Mouse (Mus musculus) adipocyte (in vitro differentiated cells): Measurements from ENCODE around the gene Fam83d.
"Not testable (repeated sequence)": the region's sequence is repeated elsewhere in the genome, so short reads cannot be mapped to it uniquely, and the experiment has no call there.

Experiments used
- DNase-seq: peaks from one replicate; pipeline ENCODE4 v3.0.0-alpha.2; 2016; ENCODE audit warnings: low spot score

Gene Fam83d

DNA sequence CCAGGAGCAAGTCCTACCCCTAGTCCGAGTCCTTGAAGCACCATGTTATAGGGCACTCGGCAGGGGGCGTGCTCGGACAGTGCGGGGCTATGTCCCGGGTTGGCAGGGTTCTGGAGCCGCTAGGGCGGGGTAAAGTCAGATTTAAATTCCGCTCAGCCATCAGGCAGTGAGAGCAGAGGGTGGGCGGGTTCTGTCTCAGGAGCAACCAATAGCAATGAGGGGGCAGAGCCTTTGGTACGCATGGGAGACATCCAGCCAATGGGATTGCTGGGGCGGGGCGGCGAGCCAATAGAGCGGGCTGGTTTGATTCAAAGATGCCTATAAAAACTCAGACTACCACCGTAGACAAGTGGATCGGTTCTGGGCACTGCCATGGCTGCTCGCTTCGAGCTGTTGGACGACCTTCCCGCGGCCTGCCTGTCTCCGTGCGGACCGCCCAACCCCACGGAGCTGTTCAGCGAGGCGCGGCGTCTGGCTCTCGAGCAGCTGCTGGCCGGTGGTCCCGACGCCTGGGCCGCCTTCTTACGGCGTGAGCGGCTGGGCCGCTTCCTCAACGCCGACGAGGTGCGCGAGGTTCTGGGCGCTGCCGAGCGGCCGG is at the start of gene Fam83d:
Gene Fam83d, plus strand, starts transcription at position 352 of the 598 bp plus-strand sequence.
- DNase-seq: peak; percentile 96

- DNase-seq: no peak
Measured at GRCm38 (mm10) chr2:158718816-158719549, 48.9 kb upstream of the Fam83d start.

GRCm38 (mm10) chr2:158720715-158721370 is 47.0 kb upstream of the Fam83d start:
- DNase-seq: no peak

- no peak for DNase-seq
Measured at GRCm38 (mm10) chr2:158721481-158721880, 46.4 kb upstream of the Fam83d start.

DNA sequence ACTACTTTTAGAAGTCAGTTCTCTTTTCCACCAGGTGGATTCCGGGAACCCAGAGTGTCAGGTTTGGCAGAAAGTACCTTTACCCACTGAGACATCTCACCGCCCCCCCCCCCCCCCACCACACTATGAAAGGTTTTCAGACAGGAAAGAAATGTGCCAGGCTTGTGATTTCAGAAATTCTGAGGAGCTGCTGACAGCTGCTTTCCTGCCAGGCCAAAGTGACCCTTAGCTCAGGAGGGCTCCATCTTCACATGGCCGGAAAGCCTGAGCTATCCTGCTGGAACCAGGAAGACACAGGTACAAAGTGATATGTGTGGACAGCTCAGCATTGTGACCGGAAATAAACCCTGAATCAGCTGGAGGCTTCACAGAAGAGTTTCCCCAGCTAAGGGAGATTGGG is 45.8 kb upstream of the Fam83d start:
- no peak for DNase-seq

GRCm38 (mm10) chr2:158722991-158723551 is 44.8 kb upstream of the Fam83d start:
- no peak for DNase-seq

GRCm38 (mm10) chr2:158723806-158724205 is 44.1 kb upstream of the Fam83d start:
- DNase-seq: no peak

- DNase-seq: no peak
Measured at GRCm38 (mm10) chr2:158726252-158726651, 41.6 kb upstream of the Fam83d start.

GRCm38 (mm10) chr2:158728061-158728815 is 39.7 kb upstream of the Fam83d start:
- peak; percentile 35 for DNase-seq

GRCm38 (mm10) chr2:158730896-158731295 is 37.0 kb upstream of the Fam83d start:
- no peak for DNase-seq

DNA sequence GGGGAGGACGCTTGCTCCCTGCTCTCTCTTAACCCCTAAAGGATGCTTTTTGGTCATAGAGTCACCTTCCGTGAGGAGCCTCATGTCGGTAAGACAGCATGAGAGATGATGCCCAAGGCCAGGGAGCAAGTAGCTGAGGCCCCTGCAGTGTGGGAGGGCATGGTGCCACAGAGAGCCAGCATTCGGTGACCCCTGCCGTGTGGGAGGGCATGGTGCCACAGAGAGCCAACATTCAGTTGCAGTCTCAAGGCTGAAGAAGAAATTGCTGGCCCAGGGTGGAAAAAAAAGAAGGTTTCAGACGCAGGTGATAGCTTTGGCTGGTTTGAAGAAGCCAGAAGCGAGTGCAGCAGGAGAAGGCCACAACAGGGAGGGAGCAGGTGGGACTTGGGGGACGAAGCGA is 35.4 kb upstream of the Fam83d start:
- no peak for DNase-seq

GRCm38 (mm10) chr2:158733136-158733535 is 34.8 kb upstream of the Fam83d start:
- no peak for DNase-seq

GRCm38 (mm10) chr2:158733914-158734313 is 34.0 kb upstream of the Fam83d start:
- DNase-seq: no peak

DNA sequence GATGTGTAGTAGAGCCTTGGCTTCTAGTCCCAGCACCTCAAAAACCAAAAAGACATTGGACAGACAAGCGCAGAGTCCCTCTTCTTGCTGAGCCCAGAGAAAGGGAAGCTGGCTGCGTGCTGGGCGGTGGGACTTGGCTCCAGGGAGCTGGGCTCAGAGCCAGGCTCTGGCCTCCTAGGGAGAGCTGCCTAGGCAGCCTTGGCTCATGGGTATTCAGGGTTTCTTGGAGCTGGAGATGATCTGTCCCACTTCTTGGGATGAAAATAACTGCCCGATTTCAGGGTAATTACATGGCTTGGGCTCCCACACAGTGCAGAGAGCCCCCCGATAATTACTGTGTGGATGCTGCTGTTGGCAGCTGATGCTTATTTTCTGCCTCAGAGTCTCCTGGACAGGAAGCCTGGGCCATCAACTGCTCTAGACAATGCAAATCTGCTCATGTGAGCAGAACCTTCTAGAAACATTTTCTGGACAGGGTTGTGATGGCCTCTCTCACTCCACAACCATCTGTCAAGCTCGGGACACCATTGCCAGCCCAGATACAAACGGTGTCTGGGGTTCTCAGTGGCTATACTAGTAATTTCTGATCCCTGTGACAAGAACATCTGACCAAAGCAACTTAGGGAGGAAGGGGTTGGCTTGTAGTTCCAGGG is 33.3 kb upstream of the Fam83d start:
- DNase-seq: no peak

DNA sequence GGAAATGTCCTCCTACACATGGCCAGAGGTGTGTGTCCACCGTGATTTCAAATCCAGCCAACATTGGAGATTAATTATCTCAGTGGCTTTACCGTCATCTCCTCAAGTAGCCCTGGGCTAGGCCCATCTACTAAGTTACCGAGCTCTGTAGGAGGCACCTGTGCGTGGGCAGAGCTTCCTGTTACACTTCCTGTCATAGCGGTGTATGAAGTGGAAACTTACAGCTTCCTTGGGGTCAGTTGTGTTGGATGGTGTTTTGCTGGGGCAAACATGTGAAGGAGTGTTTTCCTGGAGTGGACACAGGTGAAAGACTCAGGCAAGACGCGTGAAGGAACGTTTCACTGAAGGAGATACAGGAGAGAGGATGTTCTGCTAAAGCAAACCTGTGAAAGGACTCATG is 32.6 kb upstream of the Fam83d start:
- no peak for DNase-seq

DNA sequence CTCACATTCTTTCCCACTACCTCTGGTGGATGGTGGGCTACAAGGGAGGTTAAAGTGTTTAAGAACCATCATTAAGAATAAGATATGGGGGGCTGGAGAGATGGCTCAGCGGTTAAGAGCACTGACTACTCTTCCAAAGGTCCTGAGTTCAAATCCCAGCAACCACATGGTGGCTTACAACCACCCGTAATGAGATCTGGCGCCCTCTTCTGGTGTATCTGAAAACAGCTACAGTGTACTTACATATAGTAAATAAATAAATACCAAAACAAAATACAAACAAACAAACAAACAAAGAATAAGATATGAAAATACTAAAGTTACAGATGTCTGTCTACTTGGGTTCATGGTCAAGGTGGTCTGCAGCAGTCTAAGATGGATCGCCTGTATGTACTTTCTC is 31.6 kb upstream of the Fam83d start:
- DNase-seq: not testable (repeated sequence)

- no peak for DNase-seq
Measured at GRCm38 (mm10) chr2:158738591-158738990, 29.3 kb upstream of the Fam83d start.

GRCm38 (mm10) chr2:158739113-158739512 is 28.8 kb upstream of the Fam83d start:
- no peak for DNase-seq

GRCm38 (mm10) chr2:158741011-158741501 is 26.8 kb upstream of the Fam83d start:
- no peak for DNase-seq

DNA sequence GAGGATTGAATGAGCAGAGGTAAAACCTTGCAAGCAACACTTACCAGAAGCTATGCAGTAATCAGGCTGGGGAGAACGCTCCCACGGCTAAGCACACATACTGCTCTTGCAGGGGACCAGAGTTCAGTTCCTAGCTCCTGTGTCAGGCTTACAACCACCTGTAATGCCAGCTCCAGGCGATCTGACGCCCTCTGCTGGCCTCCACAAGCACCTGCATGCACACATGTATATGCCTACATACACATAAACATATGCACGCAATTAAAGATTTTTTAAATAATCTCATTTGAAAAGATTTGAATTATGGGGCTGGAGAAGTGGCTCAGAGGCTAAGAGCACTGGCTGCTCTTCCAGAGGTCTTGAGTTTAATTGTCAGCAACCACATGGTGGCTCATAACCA is 25.5 kb upstream of the Fam83d start:
- no peak for DNase-seq

DNA sequence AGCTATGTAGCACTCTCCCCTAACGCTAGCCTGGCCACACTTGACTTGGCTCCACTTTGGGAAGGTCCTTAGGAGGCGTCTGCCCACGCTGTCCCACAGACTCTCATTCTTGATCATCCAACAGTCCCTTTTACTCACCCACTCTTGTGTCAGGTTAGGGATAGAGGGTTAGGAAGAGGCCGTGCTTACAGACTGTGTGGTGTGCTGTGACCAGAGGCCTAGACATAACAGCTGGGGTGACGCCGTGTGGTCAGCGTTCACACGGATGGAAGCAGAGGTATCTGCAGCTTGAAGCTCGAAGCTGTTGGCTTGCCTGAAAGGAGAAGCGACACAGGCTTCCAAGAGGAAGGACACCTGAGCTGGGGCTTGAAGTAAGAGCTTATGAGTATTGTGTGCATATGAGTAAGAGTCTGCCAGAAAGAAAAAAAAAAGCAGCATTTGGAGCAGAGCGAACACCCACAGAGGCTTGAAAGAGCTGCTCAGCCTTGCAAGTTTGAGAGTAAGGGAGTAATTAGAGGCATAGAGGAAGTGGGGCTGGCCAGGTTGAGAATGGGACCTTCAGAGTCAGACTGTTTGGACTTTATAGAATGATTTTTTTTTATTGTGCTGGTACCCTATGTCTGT is 24.3 kb upstream of the Fam83d start:
- DNase-seq: no peak
